Mouse (Mus musculus) spleen, postnatal 14 days (tissue): ENCODE results near the gene Cabcoco1.

ENCODE experiments used
- DNase-seq, 2 experiments: peaks; one replicate each; pipeline ENCODE4 v3.0.0; 2021 to 2022; ENCODE audit warnings: low spot score in 2 of 2

Cabcoco1 gene

DNA sequence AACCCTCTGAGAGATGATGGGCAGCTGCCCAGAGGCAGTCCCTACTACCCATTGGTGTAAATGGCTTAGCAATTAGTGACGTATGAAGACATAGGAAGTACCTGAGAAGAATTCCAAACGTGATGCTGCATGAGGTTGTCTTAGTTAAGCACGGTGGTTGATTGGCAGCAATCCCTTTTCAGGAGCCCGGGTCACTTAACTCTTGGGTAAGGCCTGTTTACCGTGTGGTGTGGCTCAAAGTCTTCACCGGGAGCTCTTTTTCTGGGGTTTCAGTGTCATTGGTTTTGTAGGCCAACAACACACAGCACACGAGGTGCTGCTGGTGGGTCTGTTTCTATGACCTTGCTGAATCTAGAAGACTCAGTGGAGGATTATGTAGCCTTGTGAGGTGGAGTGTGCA is 105.9 kb downstream of the Cabcoco1 start:
- DNase-seq: no peak

DNA sequence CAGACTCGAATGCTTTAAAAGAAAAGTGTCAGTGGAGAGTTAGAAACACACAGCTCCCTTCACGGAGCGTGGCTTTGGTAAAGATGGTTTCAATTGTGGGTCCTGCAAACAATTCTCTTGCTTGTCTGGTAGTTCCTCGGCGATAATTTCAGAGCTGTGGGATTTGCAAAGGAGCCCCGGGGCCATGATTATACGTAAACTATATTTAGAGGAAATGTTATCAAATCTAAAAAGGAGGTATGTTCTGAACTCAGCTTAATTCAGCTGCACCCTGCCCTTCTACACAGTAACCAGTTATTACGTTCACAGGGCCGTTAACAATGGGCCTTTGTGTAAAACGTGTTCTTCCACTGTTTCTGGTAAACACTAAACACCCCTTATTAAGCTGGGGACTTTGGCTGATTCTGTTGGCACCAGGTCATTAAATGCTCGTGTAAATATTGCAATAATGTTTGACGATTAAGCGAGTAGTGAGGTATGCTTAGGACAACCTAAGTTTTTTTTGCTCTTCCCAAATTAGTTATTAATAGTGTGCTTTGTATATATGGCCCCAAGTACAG is 106.6 kb downstream of the Cabcoco1 start:
- no peak for DNase-seq

DNA sequence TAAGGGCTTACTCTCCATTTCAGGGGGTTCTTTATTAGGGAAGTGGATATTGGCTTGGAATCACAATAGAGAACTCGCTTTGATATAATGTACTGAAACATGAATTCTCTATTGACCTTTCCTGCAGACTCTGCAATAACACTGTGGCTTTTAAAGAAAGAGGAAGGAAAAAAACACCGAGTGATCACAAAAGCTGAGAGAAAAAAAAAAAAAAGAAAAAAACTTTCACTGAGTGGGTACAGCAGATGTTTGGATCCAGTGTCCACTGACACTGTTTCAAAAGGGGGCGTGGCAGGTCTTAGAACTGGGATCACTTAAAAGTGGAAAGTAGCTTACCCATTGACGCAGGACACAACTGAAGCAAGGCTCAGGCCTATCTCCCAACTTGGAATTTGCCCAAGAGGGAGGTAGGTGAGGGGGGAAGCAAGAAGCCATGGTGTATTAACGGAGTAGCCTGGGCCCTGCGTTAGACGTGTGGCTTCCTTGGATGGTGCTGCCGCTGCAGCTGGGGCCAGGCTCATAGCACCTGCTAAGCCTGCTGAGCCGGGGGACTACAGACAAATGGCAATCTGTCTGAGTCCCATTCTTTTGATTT is 107.6 kb downstream of the Cabcoco1 start:
- no peak for DNase-seq

DNA sequence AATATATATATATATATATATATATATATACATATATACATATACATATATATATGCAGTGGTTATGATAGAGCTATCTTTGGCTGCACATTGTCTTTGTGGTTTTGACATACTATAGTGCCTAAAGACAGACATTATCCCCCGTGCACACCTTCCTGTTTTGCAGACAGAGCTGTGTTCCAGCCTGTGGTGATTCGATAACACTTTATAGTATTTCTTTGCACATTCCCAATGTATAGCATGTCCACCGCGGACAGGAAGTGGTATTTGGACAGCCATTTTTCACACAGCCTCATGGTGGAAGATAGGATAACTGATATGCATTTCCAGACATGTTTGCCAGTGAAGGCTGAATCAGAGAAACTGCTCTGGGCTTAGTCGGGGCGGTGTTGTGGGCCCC is 110.3 kb downstream of the Cabcoco1 start:
- no peak for DNase-seq

DNA sequence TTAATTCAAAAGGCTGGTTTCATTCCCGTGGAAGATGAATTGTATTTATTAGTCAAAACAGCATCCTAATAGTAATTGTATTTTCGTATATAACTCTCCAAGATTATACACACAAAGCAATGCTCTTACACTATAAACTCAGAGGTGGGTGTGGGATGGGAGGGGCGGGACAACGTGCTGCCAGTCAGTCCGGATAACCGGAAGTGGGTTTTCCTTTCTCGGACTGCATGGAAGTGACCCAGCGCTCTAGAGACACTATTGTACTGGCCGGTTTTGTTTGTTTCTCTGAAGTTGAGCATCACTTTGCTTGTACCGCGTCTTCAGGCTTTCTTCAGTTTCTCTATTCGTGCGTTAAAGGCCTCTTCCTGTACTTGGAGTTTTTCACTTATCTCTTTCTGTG is 110.8 kb downstream of the Cabcoco1 start:
- DNase-seq: no peak

DNA sequence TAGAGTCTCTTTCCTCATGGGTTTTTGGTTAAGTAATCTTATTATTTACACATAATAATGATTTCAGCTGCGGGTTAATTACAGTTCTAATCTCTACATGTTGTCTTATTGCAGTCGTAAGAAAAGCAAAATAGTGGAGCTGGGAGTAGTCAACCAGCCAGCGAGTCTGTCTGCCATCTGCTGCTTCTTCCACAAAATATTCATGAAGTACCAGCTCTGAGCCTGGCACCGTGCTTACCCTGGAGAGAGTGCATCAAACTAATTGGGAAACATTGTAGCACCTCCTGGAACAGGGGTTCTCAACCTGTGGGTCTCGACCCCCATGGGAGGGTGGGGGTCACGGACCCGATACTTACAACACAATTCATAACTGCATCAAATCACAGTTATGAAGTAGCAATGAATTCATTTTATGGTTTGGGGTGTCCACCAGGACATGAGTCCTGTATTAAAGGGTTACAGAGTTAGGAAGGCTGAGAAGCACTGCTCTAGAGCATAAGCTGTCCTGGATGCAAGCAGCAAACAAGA is 121.2 kb downstream of the Cabcoco1 start:
- no peak for DNase-seq

DNA sequence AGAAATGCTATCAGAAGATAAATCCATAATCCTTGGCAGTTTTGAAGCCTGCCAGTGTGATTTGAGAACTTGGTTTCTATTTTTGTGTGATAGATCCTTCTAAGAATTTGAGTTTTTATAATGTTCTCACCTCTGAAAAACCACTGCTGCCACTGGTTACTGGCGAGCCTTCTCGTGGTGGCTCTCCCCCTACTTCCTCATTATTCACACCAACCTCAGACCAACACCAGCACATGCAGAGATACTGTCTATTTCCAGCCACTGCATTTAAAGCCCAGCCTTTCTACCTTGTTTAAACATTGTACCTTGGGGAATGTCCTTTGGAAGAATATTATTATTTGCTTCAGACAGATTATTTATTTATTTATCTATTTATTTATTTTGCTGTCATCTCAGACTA is 121.8 kb downstream of the Cabcoco1 start:
- no peak for DNase-seq

DNA sequence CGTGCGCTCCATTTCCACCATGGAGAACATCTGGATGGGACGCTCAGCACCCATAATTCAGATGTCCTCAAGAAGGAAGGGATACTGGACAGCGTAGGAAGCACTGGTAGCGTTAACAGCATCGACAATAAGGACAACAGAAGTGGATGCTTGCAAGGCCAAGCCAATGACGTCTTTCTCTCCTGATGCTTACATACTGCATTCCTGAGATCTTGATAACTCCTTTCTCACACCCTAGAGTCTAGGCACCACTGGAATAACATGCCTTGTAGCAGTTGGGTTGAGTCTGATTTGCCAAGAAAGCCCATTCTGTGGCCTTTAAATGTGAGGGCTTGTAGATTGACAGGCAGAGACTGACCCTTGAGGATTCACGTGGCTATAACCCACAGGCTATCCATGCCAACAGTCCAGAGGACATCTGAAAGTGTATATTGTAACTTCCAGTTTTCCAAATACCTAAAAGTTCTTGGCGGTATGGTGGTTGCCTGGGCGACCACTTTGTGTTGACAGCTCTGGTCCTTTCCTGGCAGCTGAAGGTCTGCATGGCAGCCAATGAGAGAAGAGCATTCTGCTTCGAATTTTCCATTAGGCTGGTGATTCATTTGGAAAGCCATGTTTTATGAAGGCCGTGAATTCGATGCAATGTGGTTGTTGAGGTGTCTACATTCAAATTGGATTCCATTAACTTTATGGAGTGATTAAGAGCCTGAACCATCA is 124.5 kb downstream of the Cabcoco1 start:
- DNase-seq: no peak

DNA sequence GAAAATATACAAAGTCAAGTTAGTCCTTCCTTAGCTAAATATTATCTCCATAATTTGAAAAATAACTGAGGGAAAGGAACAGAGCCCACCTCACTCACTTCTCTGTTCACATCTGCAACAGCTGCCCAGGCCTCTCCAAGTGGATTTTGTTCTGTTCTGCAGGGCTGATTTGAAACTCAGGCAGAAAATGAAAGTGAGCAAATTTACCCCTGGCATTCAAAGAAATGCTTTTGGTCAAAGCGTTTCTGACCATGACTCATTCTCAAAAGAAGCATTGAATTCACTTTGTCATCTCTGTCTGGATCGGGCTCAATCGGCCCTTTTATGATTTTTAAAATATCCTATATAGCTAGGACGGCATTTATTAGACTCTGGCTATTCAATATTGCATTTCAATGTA is 135.8 kb downstream of the Cabcoco1 start:
- DNase-seq: no peak

DNA sequence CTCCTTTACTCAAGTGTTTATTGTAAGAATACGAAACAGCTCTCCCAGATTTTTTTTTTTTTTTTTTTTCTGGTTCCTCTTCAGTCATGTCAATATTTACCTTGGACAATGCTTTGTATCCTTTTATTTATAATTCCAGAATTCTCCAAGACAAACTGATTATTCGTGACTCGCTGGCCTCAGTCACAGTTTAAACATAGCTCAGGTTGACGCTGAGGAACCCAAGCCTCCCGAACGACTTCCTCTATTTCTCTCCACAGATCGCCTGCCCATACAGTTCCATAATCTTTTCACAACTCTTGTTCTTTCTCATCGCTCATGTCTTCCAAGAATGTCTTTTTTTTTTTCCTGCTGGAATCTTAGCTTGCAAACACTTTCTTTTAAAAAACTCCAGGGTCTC is 144.9 kb downstream of the Cabcoco1 start:
- DNase-seq: no peak

DNA sequence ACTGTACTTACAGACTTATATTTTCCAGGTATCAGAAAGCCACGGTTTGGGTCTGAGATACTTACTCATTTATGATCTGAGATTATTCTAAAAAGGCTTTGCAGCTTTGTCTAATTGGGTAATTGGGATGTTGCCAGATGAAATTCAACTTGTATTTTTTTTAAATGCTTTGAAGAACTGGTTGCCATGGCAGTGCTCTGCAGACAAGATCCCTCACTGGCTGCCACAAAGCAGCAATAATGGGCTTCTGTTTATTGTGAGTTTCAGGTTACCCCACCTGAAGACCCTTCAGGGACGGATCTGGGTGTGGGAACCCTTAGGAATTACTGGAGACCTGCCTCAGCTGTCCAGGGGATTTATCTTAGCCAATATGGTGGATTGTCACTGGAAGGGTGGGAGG is 145.6 kb downstream of the Cabcoco1 start:
- DNase-seq: no peak

DNA sequence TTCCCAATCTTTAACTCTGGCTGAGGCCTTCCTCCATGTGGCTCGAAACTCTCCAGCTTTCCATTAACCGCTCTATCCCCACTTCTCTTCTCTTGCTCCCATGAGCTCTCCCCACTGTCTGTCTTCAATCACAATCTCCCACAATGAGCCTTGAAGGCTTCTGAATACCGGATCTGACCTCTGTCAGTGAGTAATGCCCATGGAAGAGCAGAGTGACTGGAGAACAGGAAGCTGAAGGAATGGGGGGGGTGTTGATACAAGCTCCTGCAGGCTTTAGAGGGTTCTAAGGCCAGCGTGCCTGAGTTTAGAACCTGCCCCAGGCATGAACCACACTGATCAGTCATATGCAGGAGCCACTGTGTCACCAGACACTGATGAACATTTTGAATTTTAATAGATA is 150.1 kb downstream of the Cabcoco1 start:
- DNase-seq: no peak

DNA sequence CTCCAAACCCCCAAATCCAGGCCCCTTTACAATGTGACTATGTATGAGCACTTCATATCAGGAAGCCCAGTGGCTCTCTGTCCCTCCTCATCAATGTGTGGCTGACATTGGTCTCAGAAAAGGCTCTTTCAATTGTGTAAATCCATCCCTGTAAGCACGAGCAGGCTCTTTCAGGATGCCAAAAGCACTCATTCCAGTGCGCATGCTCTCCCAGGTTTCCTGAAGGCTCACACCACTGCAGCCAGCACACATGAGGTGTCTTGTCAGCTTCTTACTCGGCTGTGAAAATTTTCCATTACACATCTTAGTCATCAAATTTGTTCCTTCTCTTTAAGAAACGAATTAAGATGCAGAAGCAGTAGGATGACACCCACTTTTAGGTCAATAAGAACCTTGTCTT is 152.9 kb downstream of the Cabcoco1 start:
- DNase-seq: no peak

DNA sequence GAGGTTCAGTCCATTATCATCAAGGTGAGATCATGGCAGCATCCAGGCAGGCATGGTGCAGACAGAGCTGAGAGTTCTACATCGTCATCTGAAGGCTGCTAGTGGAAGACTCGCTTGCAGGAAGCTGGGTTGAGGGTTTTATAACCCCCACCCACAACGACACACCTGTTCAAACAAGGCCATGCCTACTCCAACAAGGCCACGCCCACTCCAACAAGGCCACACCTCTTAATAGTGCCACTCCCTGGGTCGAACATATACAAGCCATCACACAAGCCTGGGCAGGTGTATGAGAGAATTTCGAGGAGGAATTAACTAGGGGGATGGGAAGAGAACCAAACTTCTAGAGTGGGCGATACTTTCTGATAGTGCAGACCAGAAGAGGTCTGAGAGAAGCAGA is 153.6 kb downstream of the Cabcoco1 start:
- DNase-seq: no peak
